8 mouse cellular contexts compared by ENCODE assay signal in the genomic region with DNA sequence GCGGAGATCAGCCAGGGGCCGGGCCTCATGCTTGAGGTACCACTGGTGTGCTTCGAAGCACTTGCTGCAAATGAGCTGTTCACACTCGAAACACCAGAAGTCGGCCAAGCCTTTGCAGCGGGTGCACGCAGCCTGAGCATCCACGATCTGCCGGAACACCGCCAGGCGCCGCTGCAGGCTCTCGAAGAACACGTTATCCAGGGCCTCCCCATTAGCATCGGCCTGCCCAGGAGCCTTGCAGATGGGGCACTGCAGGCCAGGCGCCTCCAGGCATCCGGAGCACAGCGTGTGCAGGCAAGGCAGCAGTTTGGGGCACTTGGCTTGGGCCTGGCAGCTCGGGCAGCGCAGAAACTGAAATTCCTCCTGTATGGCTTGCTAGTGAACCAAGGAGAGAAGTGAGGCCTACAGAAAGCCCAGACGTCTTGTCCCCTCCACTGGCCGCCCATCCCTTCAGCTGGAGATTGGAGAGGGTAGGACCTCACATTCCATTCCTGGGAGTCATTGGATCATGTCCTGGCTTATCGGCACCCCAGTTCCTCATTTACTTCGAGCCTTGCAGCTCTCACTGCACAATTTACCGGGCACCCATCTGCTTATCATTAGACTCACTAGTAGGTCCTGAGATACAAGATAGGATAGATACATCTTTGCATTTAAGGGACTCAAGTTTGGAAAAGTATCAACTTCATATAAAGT. TPM values are rescaled to one million over a fixed set of nuclear protein-coding genes. Genes with fewer than 3 reads are reported as not detected.
A peak's percentile ranks its signal among the peaks of the same experiment; 100 is the strongest.
DNase-seq lines count a peak whose midpoint lies in the region; ATAC-seq lines count a peak whose summit lies in the region.

No protein-coding gene starts in this region.

- WGBS in forebrain, embryonic 10.5 days: 20% methylated on average over 25 of the region's 25 CpGs
- 5% methylated on average over 25 of the region's 25 CpGs for WGBS in heart, embryonic 15.5 days
- WGBS in liver, embryonic 13.5 days (ENCODE audit: insufficient replicate concordance): 6% methylated on average over 25 of the region's 25 CpGs
- 9% methylated on average over 25 of the region's 25 CpGs for WGBS in stomach, embryonic 16.5 days

- H3K27me3 ChIP-seq in forebrain, embryonic 10.5 days (ENCODE audit: poor library complexity, severe bottlenecking): no peaks in the 10 kb centered on the region
- H3K27me3 ChIP-seq in heart, embryonic 15.5 days: no peaks in the 10 kb centered on the region
- no peaks in the 10 kb centered on the region for H3K27me3 ChIP-seq in liver, embryonic 13.5 days
- no peaks in the 10 kb centered on the region for H3K27me3 ChIP-seq in stomach, embryonic 16.5 days (ENCODE audit: control insufficient read depth, insufficient read depth, low read length)

- peaks cover 17% of the 10 kb centered on the region for H3K36me3 ChIP-seq in forebrain, embryonic 10.5 days (replicated peaks)
- no peaks in the 10 kb centered on the region for H3K36me3 ChIP-seq in heart, embryonic 15.5 days
- peaks cover 36% of the 10 kb centered on the region for H3K36me3 ChIP-seq in liver, embryonic 13.5 days
- no peaks in the 10 kb centered on the region for H3K36me3 ChIP-seq in stomach, embryonic 16.5 days (ENCODE audit: control insufficient read depth, insufficient read depth, low read length)

- peak overlapping the region; percentile 82 for H3K27ac ChIP-seq in forebrain, embryonic 10.5 days
- H3K27ac ChIP-seq in heart, embryonic 15.5 days: peak overlapping the region; percentile 80
- H3K27ac ChIP-seq in liver, embryonic 13.5 days: peak overlapping the region; percentile 97
- H3K27ac ChIP-seq in stomach, embryonic 16.5 days (ENCODE audit: low read length): peak overlapping the region; percentile 30

- peak overlapping the region; percentile 55 for H3K9ac ChIP-seq in heart, embryonic 15.5 days
- peak overlapping the region; percentile 92 for H3K9ac ChIP-seq in liver, embryonic 13.5 days
- peak overlapping the region; percentile 67 for H3K9ac ChIP-seq in stomach, embryonic 16.5 days (ENCODE audit: low read length)

- peaks cover 47% of the 10 kb centered on the region for H3K4me1 ChIP-seq in forebrain, embryonic 10.5 days
- peaks cover 63% of the 10 kb centered on the region for H3K4me1 ChIP-seq in heart, embryonic 15.5 days (replicated peaks)
- peaks cover 71% of the 10 kb centered on the region for H3K4me1 ChIP-seq in liver, embryonic 13.5 days (replicated peaks)
- H3K4me1 ChIP-seq in stomach, embryonic 16.5 days (ENCODE audit: control insufficient read depth, insufficient read depth, low read length): peaks cover 46% of the 10 kb centered on the region

- no peaks in the 10 kb centered on the region for H3K9me3 ChIP-seq in forebrain, embryonic 10.5 days
- H3K9me3 ChIP-seq in heart, embryonic 15.5 days (replicated peaks): no peaks in the 10 kb centered on the region
- H3K9me3 ChIP-seq in liver, embryonic 13.5 days (replicated peaks): no peaks in the 10 kb centered on the region
- H3K9me3 ChIP-seq in stomach, embryonic 16.5 days (replicated peaks; ENCODE audit: control insufficient read depth, low read length): no peaks in the 10 kb centered on the region

- DNase-seq in c-Kit-positive CD71-negative TER-119-negative erythroid progenitor cells, embryonic 14.5 days (ENCODE audit: low read depth): peak; percentile 72
- DNase-seq in forebrain, embryonic 10.5 days (ENCODE audit: extremely low spot score, low spot score): peak; percentile 81
- peak; percentile 87 to 89 for DNase-seq in kidney, postnatal 25 days
- DNase-seq in liver, embryonic 13.5 days: peak; percentile 81
- DNase-seq in neural tube, embryonic 10.5 days (ENCODE audit: extremely low spot score, low spot score): peak; percentile 77

- peak; percentile 79 for ATAC-seq in CD4-positive, CD25-positive, alpha-beta regulatory T cell, adult 4 months
- peak; percentile 48; the same call in 1 of the 2 replicates for ATAC-seq in heart, embryonic 15.5 days (replicated peaks; ENCODE audit: insufficient number of reproducible peaks, insufficient read depth, low FRiP score, low read depth)
- ATAC-seq in liver, embryonic 13.5 days (ENCODE audit: low read depth): peak; percentile 84
- ATAC-seq in stomach, embryonic 16.5 days (ENCODE audit: insufficient read depth, low FRiP score): peak; percentile 62

- H3K4me3 ChIP-seq in forebrain, embryonic 10.5 days: peak overlapping the region; percentile 43
- H3K4me3 ChIP-seq in heart, embryonic 15.5 days: peak overlapping the region; percentile 42
- peak overlapping the region; percentile 82 for H3K4me3 ChIP-seq in liver, embryonic 13.5 days (replicated peaks)
- peak overlapping the region; percentile 33 for H3K4me3 ChIP-seq in stomach, embryonic 16.5 days (replicated peaks; ENCODE audit: low read length)

- H3K4me2 ChIP-seq in heart, embryonic 15.5 days: peak overlapping the region; percentile 73
- H3K4me2 ChIP-seq in liver, embryonic 13.5 days: peak overlapping the region; percentile 95
- peak overlapping the region; percentile 66 for H3K4me2 ChIP-seq in stomach, embryonic 16.5 days (ENCODE audit: low read depth, low read length)

RNA-seq across cellular contexts. Expression of a gene that starts 2.4 kb away (rescaled TPM):
- polyA plus RNA-seq in CD4-positive, CD25-positive, alpha-beta regulatory T cell, adult 4 months (2017; shearing (Covaris generic)): 10 to 100 TPM; 45.9 to 77.9 TPM
- polyA plus RNA-seq in forebrain, embryonic 10.5 days (2016; fragmentation: Nextera tagmentation; extraction: Ambion mirVana): 13.7 and 14.4 TPM in 2 replicates
- polyA plus RNA-seq in heart, embryonic 15.5 days (2015; fragmentation: Nextera tagmentation; extraction: Ambion mirVana): 10.0 and 15.8 TPM in 2 replicates
- polyA plus RNA-seq in liver, embryonic 13.5 days (2015; fragmentation: Nextera tagmentation; extraction: Ambion mirVana): 18.9 and 21.1 TPM in 2 replicates
- 17.9 and 19.0 TPM in 2 replicates for polyA plus RNA-seq in stomach, embryonic 16.5 days (2015; fragmentation: Nextera tagmentation; extraction: Ambion mirVana)

RNA-seq across cellular contexts. Expression of a gene that starts 5.8 kb away (rescaled TPM):
- polyA plus RNA-seq in CD4-positive, CD25-positive, alpha-beta regulatory T cell, adult 4 months (2017; shearing (Covaris generic)): 10 to 100 TPM; 26.0 to 83.0 TPM
- 24.8 and 28.8 TPM in 2 replicates for polyA plus RNA-seq in forebrain, embryonic 10.5 days (2016; fragmentation: Nextera tagmentation; extraction: Ambion mirVana)
- polyA plus RNA-seq in heart, embryonic 15.5 days (2015; fragmentation: Nextera tagmentation; extraction: Ambion mirVana): 25.2 and 28.6 TPM in 2 replicates
- 5.2 and 5.5 TPM in 2 replicates for polyA plus RNA-seq in liver, embryonic 13.5 days (2015; fragmentation: Nextera tagmentation; extraction: Ambion mirVana)
- polyA plus RNA-seq in stomach, embryonic 16.5 days (2015; fragmentation: Nextera tagmentation; extraction: Ambion mirVana): 23.7 and 26.0 TPM in 2 replicates

RNA-seq across cellular contexts. Expression of a gene that starts 43.1 kb away (rescaled TPM):
- polyA plus RNA-seq in CD4-positive, CD25-positive, alpha-beta regulatory T cell, adult 4 months (2017; shearing (Covaris generic)): not detected
- polyA plus RNA-seq in forebrain, embryonic 10.5 days (2016; fragmentation: Nextera tagmentation; extraction: Ambion mirVana): 2.2 and 3.6 TPM in 2 replicates
- polyA plus RNA-seq in heart, embryonic 15.5 days (2015; fragmentation: Nextera tagmentation; extraction: Ambion mirVana): 0.20 TPM in 1 of 2 replicates, not detected in the other
- polyA plus RNA-seq in liver, embryonic 13.5 days (2015; fragmentation: Nextera tagmentation; extraction: Ambion mirVana): 0.03 TPM in 1 of 2 replicates, not detected in the other
- polyA plus RNA-seq in stomach, embryonic 16.5 days (2015; fragmentation: Nextera tagmentation; extraction: Ambion mirVana): 1.3 TPM in 2 replicates

RNA-seq across cellular contexts. Expression of a gene that starts 43.1 kb away (rescaled TPM):
- polyA plus RNA-seq in CD4-positive, CD25-positive, alpha-beta regulatory T cell, adult 4 months (2017; shearing (Covaris generic)): 1 to 10 TPM in 1 of 2 experiments, under 1 TPM in 1; 0.77 to 1.2 TPM
- 4.0 and 4.6 TPM in 2 replicates for polyA plus RNA-seq in forebrain, embryonic 10.5 days (2016; fragmentation: Nextera tagmentation; extraction: Ambion mirVana)
- 28.4 and 49.0 TPM in 2 replicates for polyA plus RNA-seq in heart, embryonic 15.5 days (2015; fragmentation: Nextera tagmentation; extraction: Ambion mirVana)
- polyA plus RNA-seq in liver, embryonic 13.5 days (2015; fragmentation: Nextera tagmentation; extraction: Ambion mirVana): 3.8 and 4.2 TPM in 2 replicates
- 120 and 128 TPM in 2 replicates for polyA plus RNA-seq in stomach, embryonic 16.5 days (2015; fragmentation: Nextera tagmentation; extraction: Ambion mirVana)

Comparison
In these comparisons a context has a peak if more than half of its experiments do, and no peak if none do; other contexts are left out.
1. Peak in every context shown above with its lines: DNase-seq, ATAC-seq, H3K4me3 ChIP-seq and H3K27ac ChIP-seq.
2. H3K27ac ChIP-seq: peak in every context shown above with its lines; median percentile 97 in liver, embryonic 13.5 days; 82 in forebrain, embryonic 10.5 days; 80 in heart, embryonic 15.5 days; 30 in stomach, embryonic 16.5 days.